Mouse (Mus musculus) cerebellum, adult 2 months (tissue): ENCODE results near the gene Sh3bp2.

Experiments used
- CTCF ChIP-seq: fragments of 200-500 bp; IDR thresholded peaks from 2 replicates; pipeline ENCODE4 v1.5.1; 2011; ENCODE audit warnings: low read depth, mild to moderate bottlenecking, control low read depth, low read length, moderate library complexity, borderline replicate concordance; ENCODE audit not compliant: insufficient read depth
- POLR2A ChIP-seq: fragments of 200-500 bp; IDR thresholded peaks from 2 replicates; pipeline ENCODE4 v1.6.1; 2011; ENCODE audit warnings: low read length, control low read depth, borderline replicate concordance; ENCODE audit not compliant: insufficient read depth

DNA sequence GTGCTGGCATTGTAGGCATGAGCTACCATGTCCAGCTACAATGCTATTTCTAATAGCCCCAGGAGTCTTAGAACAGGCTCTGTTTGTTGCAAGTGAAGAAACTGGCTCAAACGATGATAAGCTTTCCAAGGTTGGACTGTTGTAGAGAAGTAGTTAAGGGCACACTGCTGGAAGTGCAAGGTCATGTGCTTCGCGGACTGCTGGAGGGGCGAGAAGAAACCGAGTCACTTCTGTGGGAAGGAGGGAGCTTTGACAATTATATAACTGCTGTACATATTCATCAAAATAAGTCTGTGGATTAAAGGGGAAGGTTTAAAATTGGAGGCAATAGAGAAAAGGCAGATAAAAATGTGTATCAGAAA lies 56.7 kb downstream of the Sh3bp2 start:
- no peak for TF ChIP-seq POLR2A
- no peak for TF ChIP-seq CTCF
